Mouse (Mus musculus): ENCODE results near the gene Limk2.

Limk2 gene

DNA sequence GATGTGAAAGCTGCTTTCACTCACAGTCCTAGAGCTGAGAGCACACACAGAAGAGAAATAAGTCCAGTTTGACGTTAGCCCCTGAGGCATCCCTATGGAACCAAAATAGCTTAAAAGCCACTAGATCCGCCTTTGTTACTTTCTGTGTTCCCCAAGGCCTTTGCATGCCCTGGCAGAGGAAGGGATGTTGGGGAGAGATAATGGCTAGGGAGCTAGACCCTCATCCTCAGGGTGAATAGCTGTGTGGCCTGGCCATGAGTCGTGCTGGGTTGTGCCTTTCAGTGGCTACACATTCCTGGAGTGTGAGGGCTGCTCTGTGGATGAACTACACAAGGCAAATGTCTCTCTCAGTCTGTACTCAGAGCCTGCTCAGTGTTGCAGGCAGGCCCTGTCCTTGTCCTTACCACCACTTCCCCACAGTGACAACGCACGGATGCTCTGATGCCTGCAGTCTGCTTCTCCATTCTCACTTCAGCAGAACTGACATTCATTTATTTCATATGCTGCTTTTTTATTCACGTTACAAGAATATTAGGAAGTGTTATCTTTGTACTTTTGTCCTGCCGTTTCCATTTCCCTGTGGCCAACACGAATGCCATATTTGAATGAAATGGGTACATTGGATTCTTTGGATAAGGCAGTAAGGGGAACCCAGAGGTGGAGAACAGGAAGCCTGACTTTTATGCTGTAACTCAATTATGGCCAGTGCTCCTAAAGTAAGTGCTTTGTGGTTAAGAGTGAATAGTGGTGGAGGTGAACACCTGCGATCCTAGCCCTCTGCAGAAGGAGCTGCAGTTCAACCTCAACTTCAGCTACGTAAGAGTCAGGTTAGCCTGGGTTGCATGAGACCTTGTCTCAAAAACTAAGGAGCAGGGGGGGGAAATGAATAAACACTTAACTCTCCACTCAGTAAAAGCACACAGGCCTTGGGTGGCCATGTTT is 110.8 kb downstream of the Limk2 start:
- DNase-seq (ENCODE audit: low spot score): no peak

DNA sequence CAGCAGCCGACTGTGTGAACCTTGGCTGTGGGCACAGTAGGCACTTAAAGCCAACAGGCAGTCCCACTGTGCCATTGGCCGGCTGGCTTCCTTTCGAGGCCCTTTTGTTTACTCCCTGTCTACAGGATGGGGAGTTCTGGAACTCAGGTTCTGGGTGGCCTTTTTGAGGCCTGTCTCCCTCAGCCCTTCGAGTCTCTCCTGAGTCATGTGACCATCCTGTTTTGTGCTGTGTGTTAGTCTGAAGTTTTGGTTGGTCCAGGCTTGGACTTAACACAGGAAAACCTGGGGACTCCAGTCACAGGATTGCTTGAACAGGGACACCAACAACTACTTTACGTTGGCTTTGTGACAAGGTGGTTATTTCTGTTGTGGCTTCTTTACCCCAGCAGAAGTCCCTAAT is 112.9 kb downstream of the Limk2 start:
- DNase-seq (ENCODE audit: low spot score): no peak

DNA sequence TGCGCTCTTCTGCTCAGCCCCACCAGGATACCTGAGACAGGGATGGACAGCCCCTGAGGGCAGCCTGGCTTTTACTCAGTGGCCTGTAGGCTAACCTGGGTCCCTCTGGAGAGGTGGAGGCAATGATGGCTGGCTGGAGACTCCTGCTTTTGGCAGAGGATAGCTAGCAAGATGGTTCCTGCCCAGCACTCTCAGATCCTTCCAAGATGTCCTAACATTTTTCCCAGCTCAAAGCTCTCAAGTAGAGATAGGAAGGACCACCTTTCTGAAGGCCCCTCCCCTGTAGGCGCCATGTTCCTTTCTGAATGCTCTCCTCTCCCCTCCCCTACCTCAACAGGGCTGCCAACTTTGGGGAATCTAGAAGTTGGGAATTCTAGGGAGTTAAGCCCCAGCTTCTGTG is 114.3 kb downstream of the Limk2 start:
- no peak for DNase-seq (ENCODE audit: low spot score)
